Comparison of ENCODE assay signal across 8 mouse cellular contexts in genomic region chr3:95228894-95229780, GRCm38 (mm10). TPM values are rescaled to one million over a fixed set of nuclear protein-coding genes. Genes with fewer than 3 reads are reported as not detected.
A peak's percentile ranks its signal among the peaks of the same experiment; 100 is the strongest.
DNase-seq lines count a peak whose midpoint lies in the region; ATAC-seq and TF ChIP-seq lines count a peak whose summit lies in the region.

No protein-coding gene starts in this region.

- H3K27me3 ChIP-seq in embryonic facial prominence, embryonic 15.5 days: no peaks in the 10 kb centered on the region
- no peaks in the 10 kb centered on the region for H3K27me3 ChIP-seq in hindbrain, embryonic 10.5 days (ENCODE audit: insufficient read depth, poor library complexity, severe bottlenecking)
- H3K27me3 ChIP-seq in lung, postnatal 0 days (replicated peaks; ENCODE audit: insufficient read depth, low read length): no peaks in the 10 kb centered on the region

- H3K4me1 ChIP-seq in embryonic facial prominence, embryonic 15.5 days: peaks cover 36% of the 10 kb centered on the region
- H3K4me1 ChIP-seq in hindbrain, embryonic 10.5 days (replicated peaks): peaks cover 60% of the 10 kb centered on the region
- peaks cover 13% of the 10 kb centered on the region for H3K4me1 ChIP-seq in lung, postnatal 0 days (ENCODE audit: insufficient read depth, low read depth, low read length)

- H3K9ac ChIP-seq in embryonic facial prominence, embryonic 15.5 days: peak overlapping the region; percentile 91
- peak overlapping the region; percentile 96 for H3K9ac ChIP-seq in lung, postnatal 0 days (replicated peaks; ENCODE audit: low read depth)

- H3K4me2 ChIP-seq in embryonic facial prominence, embryonic 15.5 days (replicated peaks): peak overlapping the region; percentile 76
- H3K4me2 ChIP-seq in lung, postnatal 0 days (replicated peaks; ENCODE audit: low read depth, low read length): peak overlapping the region; percentile 73

- no peak for TF ChIP-seq CTCF in lung, postnatal 0 days (IDR thresholded peaks at IDR 0.05)

- WGBS in embryonic facial prominence, embryonic 15.5 days: under 1% methylated on average over 40 of the region's 43 CpGs
- under 1% methylated on average over 43 of the region's 43 CpGs for WGBS in hindbrain, embryonic 10.5 days
- under 1% methylated on average over 41 of the region's 43 CpGs for WGBS in lung, postnatal 0 days

- peaks cover 34% of the 10 kb centered on the region for H3K36me3 ChIP-seq in embryonic facial prominence, embryonic 15.5 days
- peaks cover 54% of the 10 kb centered on the region for H3K36me3 ChIP-seq in hindbrain, embryonic 10.5 days
- H3K36me3 ChIP-seq in lung, postnatal 0 days (ENCODE audit: insufficient read depth, low read length): peaks cover 13% of the 10 kb centered on the region; the same call in 1 of the 2 replicates

- H3K4me3 ChIP-seq in embryonic facial prominence, embryonic 15.5 days (replicated peaks): peak overlapping the region; percentile 89
- peak overlapping the region; percentile 98 for H3K4me3 ChIP-seq in hindbrain, embryonic 10.5 days
- peak overlapping the region; percentile 94 for H3K4me3 ChIP-seq in lung, postnatal 0 days (ENCODE audit: low read depth, low read length)

- peak; percentile 36 to 38 for DNase-seq in adrenal gland, adult 18-20 months (ENCODE audit: low spot score in 2 of 2)
- DNase-seq in hindbrain, embryonic 10.5 days (ENCODE audit: low spot score): peak; percentile 64
- DNase-seq in layer of hippocampus, postnatal 10 days (ENCODE audit: low spot score in 2 of 2): peak; percentile 70 to 74
- peak; percentile 85 for DNase-seq in lung, postnatal 0 days (ENCODE audit: low spot score)
- DNase-seq in right cerebral cortex, postnatal 25 days: peak; percentile 62

- H3K27ac ChIP-seq in embryonic facial prominence, embryonic 15.5 days (replicated peaks): peak overlapping the region; percentile 99
- peak overlapping the region; percentile 98 for H3K27ac ChIP-seq in hindbrain, embryonic 10.5 days
- peak overlapping the region; percentile 96 for H3K27ac ChIP-seq in lung, postnatal 0 days (ENCODE audit: low read length)

- peak; percentile 10 for ATAC-seq in CD4-positive, CD25-positive, alpha-beta regulatory T cell, adult 4 months
- ATAC-seq in embryonic facial prominence, embryonic 15.5 days (ENCODE audit: insufficient number of reproducible peaks, low FRiP score, low TSS enrichment, low read depth): peak; percentile 8
- ATAC-seq in lung, postnatal 0 days: peak; percentile 32
- ATAC-seq in megakaryocyte-erythroid progenitor cell, adult 5-6 weeks (replicated peaks; ENCODE audit: low FRiP score, low TSS enrichment, poor library complexity, severe bottlenecking): no peak; the same call in 1 of the 2 replicates

- H3K9me3 ChIP-seq in embryonic facial prominence, embryonic 15.5 days (replicated peaks): no peaks in the 10 kb centered on the region
- H3K9me3 ChIP-seq in hindbrain, embryonic 10.5 days: no peaks in the 10 kb centered on the region
- H3K9me3 ChIP-seq in lung, postnatal 0 days (ENCODE audit: low read length): no peaks in the 10 kb centered on the region

- TF ChIP-seq EP300 in lung, postnatal 0 days (IDR thresholded peaks at IDR 0.05): no peak

RNA-seq across cellular contexts. Expression of gene Cdc42se1, which starts 0.6 kb away (rescaled TPM):
- 100 to 1,000 TPM; 218 to 256 TPM for polyA plus RNA-seq in CD4-positive, CD25-positive, alpha-beta regulatory T cell, adult 4 months (2017; shearing (Covaris generic))
- 10 to 100 TPM; 62.8 to 75.0 TPM for total RNA-seq in adrenal gland, adult 18-20 months (2021)
- 121 and 123 TPM in 2 replicates for polyA plus RNA-seq in embryonic facial prominence, embryonic 15.5 days (2015; fragmentation: Nextera tagmentation; extraction: Ambion mirVana)
- 99.6 and 111 TPM in 2 replicates for polyA plus RNA-seq in hindbrain, embryonic 10.5 days (2016; fragmentation: Nextera tagmentation; extraction: Ambion mirVana)
- 10 to 100 TPM; 79.8 to 80.1 TPM for total RNA-seq in layer of hippocampus, postnatal 10 days (2021)
- 104 and 120 TPM in 2 replicates for polyA plus RNA-seq in lung, postnatal 0 days (2015; fragmentation: Nextera tagmentation; extraction: Ambion mirVana)
- 69.0 and 127 TPM in 2 replicates for total RNA-seq in megakaryocyte-erythroid progenitor cell, adult 5-6 weeks (2014; fragmentation: Nextera tagmentation)
- 49.5 and 59.1 TPM in 2 replicates for total RNA-seq in megakaryocyte-erythroid progenitor cell, adult 5-6 weeks (2017)

RNA-seq across cellular contexts. Expression of gene Mllt11, which starts 2.8 kb away (rescaled TPM):
- 10 to 100 TPM; 19.0 to 24.1 TPM for polyA plus RNA-seq in CD4-positive, CD25-positive, alpha-beta regulatory T cell, adult 4 months (2017; shearing (Covaris generic))
- 1 to 10 TPM; 5.9 to 6.2 TPM for total RNA-seq in adrenal gland, adult 18-20 months (2021)
- 18.4 and 19.2 TPM in 2 replicates for polyA plus RNA-seq in embryonic facial prominence, embryonic 15.5 days (2015; fragmentation: Nextera tagmentation; extraction: Ambion mirVana)
- 45.8 and 95.9 TPM in 2 replicates for polyA plus RNA-seq in hindbrain, embryonic 10.5 days (2016; fragmentation: Nextera tagmentation; extraction: Ambion mirVana)
- total RNA-seq in layer of hippocampus, postnatal 10 days (2021): 100 to 1,000 TPM; 621 to 626 TPM
- polyA plus RNA-seq in lung, postnatal 0 days (2015; fragmentation: Nextera tagmentation; extraction: Ambion mirVana): 5.9 and 6.5 TPM in 2 replicates
- 6.0 and 6.9 TPM in 2 replicates for total RNA-seq in megakaryocyte-erythroid progenitor cell, adult 5-6 weeks (2014; fragmentation: Nextera tagmentation)
- 1.9 and 3.6 TPM in 2 replicates for total RNA-seq in megakaryocyte-erythroid progenitor cell, adult 5-6 weeks (2017)

RNA-seq across cellular contexts. Expression of gene Gabpb2, which starts 11.4 kb away (rescaled TPM):
- 10 to 100 TPM; 31.0 to 37.1 TPM for polyA plus RNA-seq in CD4-positive, CD25-positive, alpha-beta regulatory T cell, adult 4 months (2017; shearing (Covaris generic))
- total RNA-seq in adrenal gland, adult 18-20 months (2021): 10 to 100 TPM; 21.4 to 22.1 TPM
- 8.9 and 9.8 TPM in 2 replicates for polyA plus RNA-seq in embryonic facial prominence, embryonic 15.5 days (2015; fragmentation: Nextera tagmentation; extraction: Ambion mirVana)
- 7.9 and 12.2 TPM in 2 replicates for polyA plus RNA-seq in hindbrain, embryonic 10.5 days (2016; fragmentation: Nextera tagmentation; extraction: Ambion mirVana)
- 10 to 100 TPM; 10.1 to 10.6 TPM for total RNA-seq in layer of hippocampus, postnatal 10 days (2021)
- 4.3 and 4.7 TPM in 2 replicates for polyA plus RNA-seq in lung, postnatal 0 days (2015; fragmentation: Nextera tagmentation; extraction: Ambion mirVana)
- total RNA-seq in megakaryocyte-erythroid progenitor cell, adult 5-6 weeks (2014; fragmentation: Nextera tagmentation): 59.0 and 63.9 TPM in 2 replicates
- 59.2 and 64.2 TPM in 2 replicates for total RNA-seq in megakaryocyte-erythroid progenitor cell, adult 5-6 weeks (2017)

RNA-seq across cellular contexts. Expression of gene Gm128, which starts 12.3 kb away (rescaled TPM):
- polyA plus RNA-seq in CD4-positive, CD25-positive, alpha-beta regulatory T cell, adult 4 months (2017; shearing (Covaris generic)): 1 to 10 TPM in 1 of 2 experiments, under 1 TPM in 1; 0.65 to 1.1 TPM
- under 1 TPM; 0.17 to 0.26 TPM for total RNA-seq in adrenal gland, adult 18-20 months (2021)
- 0.54 and 0.80 TPM in 2 replicates for polyA plus RNA-seq in embryonic facial prominence, embryonic 15.5 days (2015; fragmentation: Nextera tagmentation; extraction: Ambion mirVana)
- 0.17 and 0.22 TPM in 2 replicates for polyA plus RNA-seq in hindbrain, embryonic 10.5 days (2016; fragmentation: Nextera tagmentation; extraction: Ambion mirVana)
- total RNA-seq in layer of hippocampus, postnatal 10 days (2021): under 1 TPM; 0.16 to 0.18 TPM
- 1.5 and 1.6 TPM in 2 replicates for polyA plus RNA-seq in lung, postnatal 0 days (2015; fragmentation: Nextera tagmentation; extraction: Ambion mirVana)
- total RNA-seq in megakaryocyte-erythroid progenitor cell, adult 5-6 weeks (2014; fragmentation: Nextera tagmentation): 0.92 and 2.5 TPM in 2 replicates
- 0.27 TPM in 1 of 2 replicates, not detected in the other for total RNA-seq in megakaryocyte-erythroid progenitor cell, adult 5-6 weeks (2017)

RNA-seq across cellular contexts. Expression of gene Bnipl, which starts 21.9 kb away (rescaled TPM):
- not detected for polyA plus RNA-seq in CD4-positive, CD25-positive, alpha-beta regulatory T cell, adult 4 months (2017; shearing (Covaris generic))
- not detected for total RNA-seq in adrenal gland, adult 18-20 months (2021)
- 10.3 and 10.7 TPM in 2 replicates for polyA plus RNA-seq in embryonic facial prominence, embryonic 15.5 days (2015; fragmentation: Nextera tagmentation; extraction: Ambion mirVana)
- polyA plus RNA-seq in hindbrain, embryonic 10.5 days (2016; fragmentation: Nextera tagmentation; extraction: Ambion mirVana): 0.60 and 0.63 TPM in 2 replicates
- under 1 TPM in 1 of 2 experiments, not detected in 1; 0.25 TPM for total RNA-seq in layer of hippocampus, postnatal 10 days (2021)
- 2.5 and 2.8 TPM in 2 replicates for polyA plus RNA-seq in lung, postnatal 0 days (2015; fragmentation: Nextera tagmentation; extraction: Ambion mirVana)
- total RNA-seq in megakaryocyte-erythroid progenitor cell, adult 5-6 weeks (2014; fragmentation: Nextera tagmentation): not detected in 2 replicates
- total RNA-seq in megakaryocyte-erythroid progenitor cell, adult 5-6 weeks (2017): not detected in 2 replicates
